Mouse (Mus musculus) spleen, adult 18-20 months (tissue): ENCODE results near the gene Itga2.

Experiments used
- DNase-seq, 2 experiments: peaks; one replicate each; pipeline ENCODE4 v3.0.0; 2022; ENCODE audit warnings: mixed read lengths in 2 of 2

Itga2 gene

DNA sequence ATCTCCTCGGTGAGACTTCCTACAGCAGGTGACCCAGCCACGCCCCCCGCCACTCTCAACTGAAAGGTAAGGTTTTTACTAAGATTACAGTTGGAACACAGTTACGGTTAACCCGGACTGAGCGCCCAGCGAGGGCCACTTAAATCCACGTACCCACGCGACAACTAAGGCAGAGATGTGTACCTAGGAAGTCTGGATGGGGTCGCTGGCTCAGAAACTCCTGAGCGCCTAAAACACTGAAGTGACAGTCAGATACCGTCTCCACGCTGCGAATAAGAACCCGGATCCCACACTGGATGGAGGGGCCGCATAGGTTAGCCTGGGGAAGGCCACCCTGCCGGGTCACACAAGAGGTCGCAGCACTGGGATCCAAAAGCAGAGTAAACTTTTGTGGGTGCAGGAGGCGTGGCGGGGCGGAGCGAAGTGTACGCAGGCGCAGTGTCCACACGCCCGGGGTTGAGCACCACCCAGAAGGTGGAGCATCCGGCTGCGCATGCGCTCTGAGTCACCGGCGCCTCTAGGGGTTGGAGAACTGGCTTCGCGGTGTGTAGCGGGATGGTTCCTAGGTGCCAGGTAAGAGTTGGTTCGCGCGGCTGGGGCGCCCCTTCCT lies 114.0 kb downstream of the Itga2 start, which contains the start of gene Mocs2:
Mocs2 (plus strand) TSS at position 486 of the 610 bp plus-strand sequence.
- DNase-seq: peak; percentile 88 to 98

DNA sequence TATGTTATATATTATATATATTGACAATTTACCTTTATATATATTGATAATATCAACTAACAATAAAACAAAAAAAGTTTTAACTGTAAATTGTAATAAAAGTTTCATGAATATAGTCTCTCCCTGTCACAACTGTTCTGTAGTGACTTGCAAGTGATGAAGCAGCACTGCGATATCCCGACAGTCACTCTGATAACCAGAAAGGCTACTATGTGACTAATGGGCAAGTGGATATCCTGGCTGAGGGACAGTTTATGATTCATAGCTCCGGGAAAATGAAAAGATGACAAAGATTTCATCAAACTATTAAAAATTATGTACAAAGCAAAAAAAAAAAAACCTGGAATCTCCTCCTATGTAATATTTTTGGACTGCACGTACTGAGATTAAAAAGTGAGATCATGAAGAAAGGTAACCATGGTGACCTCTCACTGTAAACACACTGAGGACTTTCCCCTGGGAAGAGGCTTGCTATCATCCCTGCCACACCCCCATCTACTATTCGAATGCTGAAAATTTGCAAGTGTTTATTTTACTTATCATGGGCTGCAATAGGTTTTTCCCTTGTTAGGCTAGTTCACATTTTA lies 122.2 kb downstream of the Itga2 start:
- no peak for DNase-seq

DNA sequence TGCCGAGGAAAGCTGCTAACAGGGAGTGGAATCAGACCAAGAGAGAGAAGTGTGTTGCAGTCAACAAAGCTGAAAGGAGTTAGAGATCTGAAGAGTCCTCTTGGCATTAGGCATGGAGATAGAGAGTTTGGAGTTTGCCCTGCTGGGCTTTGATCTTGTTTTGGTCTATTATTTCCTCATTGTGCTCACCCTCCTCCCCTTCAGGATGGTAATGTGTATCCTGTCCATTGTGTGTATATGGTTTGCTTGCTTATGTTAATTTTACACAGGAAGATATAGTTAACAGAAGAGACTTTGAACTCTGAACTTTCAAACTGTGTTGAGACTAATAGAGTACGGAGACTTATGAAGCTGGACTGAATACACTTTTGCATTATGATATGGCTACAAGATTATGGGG lies 128.9 kb downstream of the Itga2 start:
- no peak for DNase-seq

DNA sequence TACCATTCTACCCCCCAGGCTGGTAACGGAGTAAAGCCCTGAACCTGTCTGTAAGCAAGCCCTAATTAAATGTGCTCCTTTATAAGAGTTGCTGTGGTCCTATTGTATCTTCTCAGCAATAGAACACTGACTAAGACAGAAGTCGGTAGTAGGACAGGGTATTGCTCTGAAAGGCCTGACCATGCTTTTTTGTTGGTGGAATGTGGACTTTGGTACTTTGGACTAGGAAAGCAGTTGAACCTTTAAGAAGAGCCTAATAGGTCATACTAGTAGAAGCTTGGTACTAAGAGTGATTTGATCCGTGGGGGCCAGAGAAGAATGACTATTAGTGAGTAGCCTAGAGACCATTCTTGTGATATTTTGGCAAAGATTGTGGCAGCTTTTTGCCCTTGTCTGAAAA lies 130.0 kb downstream of the Itga2 start:
- no peak for DNase-seq

DNA sequence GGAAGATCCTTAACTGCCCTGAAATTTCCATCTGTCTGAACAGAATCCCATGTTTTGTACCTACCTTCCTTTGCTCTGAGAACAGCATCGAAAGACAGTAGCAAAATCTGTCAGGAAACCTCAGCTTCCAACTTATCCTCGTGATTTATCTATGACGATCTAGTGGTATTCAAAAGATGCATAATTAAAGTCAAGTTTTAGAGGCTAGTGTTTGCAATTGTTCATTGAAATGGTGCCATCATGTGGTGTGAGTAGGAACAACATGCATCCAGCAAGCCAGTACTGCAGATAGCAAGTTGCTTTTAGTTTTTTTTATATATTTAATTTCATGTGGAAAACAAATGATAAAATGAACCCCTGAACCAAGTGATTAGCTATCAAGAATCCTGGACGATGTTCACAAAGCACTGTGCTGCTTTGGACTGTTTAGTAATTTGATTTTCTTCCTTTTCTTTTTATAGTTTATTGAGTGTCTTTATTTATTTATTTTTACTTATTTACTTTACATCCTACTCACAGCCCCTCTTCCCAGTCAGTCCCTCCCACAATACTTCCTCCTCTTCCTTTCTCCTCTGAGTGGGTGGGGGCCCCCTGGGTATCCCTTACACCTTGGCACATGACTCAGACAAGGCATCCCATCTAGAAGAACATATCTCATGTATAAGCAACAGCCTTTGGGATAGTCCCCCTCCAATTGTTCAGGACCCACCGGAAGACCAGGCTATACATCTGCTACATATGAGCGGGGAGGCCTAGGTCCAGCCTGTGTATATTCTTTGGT lies 138.5 kb downstream of the Itga2 start:
- peak in 1 of 2 experiments; percentile 14 for DNase-seq

DNA sequence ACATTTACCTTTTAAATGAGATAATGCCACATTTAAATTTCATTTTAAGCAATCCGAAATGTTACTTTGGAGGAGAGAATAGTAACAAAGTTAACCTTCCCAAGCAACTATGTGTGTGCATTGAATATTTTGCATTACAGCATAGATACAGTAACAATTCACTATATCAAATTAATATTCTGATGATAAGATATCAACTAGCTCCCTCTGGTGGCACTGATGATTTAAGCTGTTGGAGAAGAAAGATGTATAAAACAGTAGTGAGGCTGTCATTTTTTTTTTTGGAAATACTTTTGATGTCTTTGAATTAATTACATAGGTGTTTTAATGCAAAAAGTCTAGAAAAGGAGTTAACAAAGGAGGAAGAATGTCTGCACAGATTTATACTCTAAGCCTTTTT lies 140.4 kb downstream of the Itga2 start:
- DNase-seq: no peak
